Mouse (Mus musculus): ENCODE results near the gene Ppp1cb.

Gene Ppp1cb

DNA sequence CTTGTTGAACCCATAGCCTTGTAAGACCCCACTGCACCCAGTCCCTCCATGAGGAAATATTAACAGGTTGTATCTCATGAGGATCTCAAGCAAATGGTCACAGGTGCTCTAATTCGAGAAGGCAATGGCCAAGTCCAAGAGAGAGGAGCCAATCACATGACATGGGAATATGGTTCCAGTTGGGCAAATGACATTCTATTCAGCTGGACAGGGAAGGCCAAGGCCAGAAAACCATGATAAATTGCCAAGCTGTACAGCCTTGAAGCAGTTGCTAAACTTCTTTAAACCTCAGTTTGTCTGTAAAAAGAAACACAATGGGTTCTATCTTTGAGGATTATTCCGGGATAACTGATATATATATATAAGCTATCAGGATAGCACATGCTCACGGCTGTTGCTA lies 14.7 kb upstream of the Ppp1cb start:
- DNase-seq (ENCODE audit: low read depth, low spot score) = no peak

DNA sequence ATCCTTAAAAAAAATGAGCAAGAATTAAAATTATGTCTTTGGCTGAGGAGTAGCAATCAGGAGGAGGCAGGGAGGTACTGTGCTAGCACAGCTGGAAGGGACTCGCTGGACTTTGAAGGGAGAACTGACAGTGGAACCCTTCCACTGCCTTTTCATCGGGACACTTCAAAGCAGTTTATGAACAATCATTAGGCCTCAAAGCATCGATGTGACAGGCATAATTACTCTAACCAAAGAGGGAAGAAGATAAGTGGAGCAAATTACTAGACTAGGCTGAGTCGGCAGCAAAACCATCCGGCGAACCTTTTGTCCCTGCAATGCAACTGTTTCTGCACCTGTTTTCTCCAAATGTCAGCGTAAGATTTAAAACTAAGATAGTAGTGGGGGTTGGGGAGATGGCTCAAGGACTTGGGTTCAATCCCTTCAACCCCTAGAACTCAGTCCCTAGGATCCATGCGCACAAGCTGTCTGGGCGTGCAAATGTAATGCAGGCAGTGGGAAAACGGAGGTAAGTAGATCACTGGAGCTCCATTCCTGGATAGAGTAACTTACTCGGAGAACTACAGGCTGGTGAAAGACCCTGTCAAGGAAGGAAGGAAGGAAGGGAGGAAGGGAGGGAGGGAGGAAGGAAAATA lies 13.2 kb upstream of the Ppp1cb start:
- no peak for DNase-seq (ENCODE audit: low read depth, low spot score)

DNA sequence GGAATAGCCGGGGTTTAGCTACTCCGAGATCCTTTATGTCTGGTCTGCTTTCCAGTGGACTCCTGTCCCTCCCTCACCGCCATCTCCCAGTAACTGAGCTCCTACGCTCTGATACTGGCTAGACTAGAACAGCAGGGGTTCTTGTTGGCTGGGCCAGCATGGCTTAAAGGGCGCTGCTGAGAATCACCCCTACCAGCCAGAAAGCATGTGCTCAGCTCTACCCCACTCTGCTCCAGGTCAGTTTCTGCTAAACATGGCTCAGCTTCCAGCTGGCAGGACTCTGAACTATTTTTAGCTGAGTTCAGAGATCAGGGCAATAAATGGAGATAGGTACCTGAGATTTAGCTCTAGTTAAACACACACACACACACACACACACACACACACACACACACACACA lies 12.2 kb upstream of the Ppp1cb start:
- DNase-seq (ENCODE audit: low read depth, low spot score) = no peak

DNA sequence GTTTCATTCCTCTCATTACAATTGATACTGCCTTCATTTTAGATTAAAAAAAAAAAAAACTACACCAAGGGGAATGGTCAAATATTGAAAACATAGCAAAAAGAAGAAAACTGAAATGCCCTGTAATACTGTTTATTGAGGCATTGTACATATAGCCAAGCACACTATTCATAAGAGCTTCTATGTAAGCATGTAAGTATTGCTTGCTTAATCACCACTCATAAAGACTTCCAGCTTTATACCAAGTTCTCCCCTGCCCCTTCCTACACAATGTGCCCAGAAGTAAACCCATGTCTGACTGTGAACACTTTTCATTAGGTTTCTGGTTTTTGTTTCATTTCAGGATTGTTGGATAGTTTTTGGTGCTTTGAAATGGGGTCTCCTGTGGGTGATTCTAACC lies 11.8 kb upstream of the Ppp1cb start:
- DNase-seq (ENCODE audit: low read depth, low spot score) = no peak

DNA sequence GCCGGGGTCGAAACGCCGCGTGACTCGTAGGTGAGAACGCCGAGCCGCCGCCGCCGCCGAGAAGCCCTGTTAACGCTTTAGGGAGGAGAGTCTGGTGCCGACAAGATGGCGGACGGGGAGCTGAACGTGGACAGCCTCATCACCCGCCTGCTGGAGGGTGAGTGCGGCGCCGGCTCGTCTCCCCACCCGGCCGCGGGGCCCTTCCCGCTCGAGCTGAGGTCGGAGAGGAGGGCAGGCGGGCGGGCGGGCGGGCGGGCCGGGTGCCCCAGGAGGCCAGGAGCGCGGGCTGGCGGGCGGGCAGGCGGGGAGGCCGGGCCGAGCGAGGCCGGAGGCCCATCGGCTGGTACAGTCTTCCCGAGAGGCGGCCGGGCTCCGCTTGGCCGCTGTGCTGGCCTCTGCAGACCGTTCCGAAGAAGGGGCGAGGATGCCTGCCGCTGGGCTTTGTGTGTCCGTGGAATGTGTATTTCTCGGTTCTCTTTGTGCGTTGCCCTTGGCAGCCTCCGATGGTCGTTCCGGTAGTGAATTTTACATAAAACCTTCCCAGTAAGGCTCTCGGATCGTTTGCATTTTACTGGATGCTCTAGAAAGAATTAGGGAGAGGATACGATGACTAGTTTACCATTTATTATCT lies 723 bp downstream of the Ppp1cb start:
- no peak for DNase-seq (ENCODE audit: low read depth, low spot score)

DNA sequence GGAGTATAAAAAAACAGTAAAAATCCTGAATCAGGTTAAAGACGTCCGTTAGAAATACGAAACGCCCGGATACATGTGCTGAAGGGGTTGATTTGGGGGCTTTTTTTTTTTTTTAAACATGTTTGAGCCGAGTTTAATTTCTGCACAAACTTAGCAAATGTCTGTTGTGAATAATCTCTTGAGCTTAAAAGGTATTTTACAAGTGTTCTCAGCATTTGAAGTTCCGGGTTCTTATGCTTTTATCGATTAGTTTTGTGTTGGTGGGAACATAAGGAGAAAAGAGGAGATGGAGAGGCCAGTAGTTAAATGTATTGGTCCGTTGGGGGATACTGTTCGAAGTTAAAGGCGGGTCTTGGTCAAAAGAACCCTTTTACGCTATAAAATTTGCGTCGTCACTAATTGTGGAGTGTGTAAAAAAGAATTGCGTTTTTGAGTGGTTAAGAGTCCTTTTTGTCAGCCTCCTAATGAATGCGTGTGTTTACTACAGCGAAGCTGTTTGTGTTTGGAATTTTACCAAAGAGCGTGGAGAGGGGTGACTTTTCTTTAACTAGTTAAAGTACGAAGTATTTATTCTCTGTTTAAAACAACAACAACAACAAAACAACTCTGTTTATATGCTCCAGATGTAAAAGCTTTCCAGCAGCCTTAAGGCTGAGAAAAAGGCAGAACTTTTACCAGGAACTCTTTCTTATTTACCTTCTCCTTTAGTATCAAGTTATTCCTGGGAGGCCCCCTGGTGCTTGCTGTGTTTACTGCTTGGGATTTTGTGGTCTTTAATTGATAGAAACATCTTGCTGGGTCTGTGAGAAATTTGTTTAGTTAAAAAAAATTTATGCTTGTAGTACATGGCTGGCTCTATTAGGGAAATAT lies 1.5 kb downstream of the Ppp1cb start:
- DNase-seq (ENCODE audit: low read depth, low spot score) = no peak

DNA sequence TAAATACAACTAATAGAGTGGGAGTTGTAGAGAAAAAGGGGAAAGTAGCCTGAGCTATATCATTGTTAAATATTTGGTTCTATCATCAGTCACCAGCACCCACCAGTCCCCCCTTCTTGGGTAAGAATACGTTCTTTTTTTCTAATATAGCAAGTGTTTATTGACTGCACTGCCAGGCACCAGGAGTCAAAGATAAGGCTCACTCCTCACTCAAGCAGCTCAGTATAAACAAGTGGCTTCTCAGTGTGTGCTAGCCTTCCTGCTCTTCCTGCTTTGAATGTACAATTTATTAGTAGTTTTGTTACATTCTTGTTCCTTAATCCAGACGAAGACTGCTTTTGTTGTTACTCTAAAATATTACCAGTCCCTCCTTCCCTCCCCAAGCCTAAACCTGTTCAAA lies 2.3 kb downstream of the Ppp1cb start:
- no peak for DNase-seq (ENCODE audit: low read depth, low spot score)

DNA sequence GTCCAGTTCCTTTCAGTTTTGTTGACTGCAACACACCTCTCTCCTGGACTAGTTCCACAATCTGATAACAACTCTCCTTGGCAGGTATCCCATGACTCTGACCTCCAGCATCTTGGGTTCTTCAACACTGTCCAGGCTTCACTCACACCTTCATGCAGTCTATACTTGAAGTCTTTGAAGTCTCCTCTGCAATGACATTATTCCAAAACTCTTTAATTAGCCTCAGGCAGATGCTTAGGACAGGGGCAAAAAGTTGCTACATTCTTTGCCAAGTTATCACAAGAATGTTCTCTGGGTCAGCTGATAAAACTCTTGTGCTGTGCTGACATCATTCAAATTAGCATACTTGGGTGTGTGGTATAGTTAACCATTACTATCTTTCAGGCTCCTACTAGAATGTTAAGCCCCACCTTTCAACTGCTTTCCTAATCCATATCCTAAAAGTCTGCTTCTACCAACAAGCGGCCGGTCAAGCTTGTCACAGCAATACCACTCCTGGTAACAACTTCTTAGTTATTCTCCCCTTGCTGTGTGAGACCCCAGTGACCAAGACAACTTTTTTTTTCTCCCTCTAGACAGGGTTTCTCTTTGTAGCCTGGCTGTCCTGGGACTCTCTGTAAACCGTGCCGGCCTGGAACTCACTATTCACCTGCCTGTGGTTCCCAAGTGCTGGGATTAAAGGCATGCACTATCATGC lies 13.8 kb downstream of the Ppp1cb start:
- no peak for DNase-seq (ENCODE audit: low read depth, low spot score)

DNA sequence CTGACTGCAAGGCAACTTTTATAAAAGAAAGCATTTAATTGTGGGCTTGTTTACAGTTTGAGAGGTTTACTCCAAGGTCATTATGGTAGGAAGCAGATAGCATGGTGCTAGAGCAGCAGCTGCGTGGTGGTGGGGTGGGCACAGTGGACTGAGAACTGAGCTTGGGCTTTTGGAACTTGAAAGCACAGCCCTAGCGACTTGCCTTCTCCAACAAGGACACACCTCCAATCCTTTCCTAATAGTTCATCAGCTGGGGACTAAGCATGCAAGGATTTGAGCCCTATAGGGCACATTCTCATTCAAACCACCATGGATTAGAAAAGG lies 14.3 kb downstream of the Ppp1cb start:
- no peak for DNase-seq (ENCODE audit: low read depth, low spot score)

DNA sequence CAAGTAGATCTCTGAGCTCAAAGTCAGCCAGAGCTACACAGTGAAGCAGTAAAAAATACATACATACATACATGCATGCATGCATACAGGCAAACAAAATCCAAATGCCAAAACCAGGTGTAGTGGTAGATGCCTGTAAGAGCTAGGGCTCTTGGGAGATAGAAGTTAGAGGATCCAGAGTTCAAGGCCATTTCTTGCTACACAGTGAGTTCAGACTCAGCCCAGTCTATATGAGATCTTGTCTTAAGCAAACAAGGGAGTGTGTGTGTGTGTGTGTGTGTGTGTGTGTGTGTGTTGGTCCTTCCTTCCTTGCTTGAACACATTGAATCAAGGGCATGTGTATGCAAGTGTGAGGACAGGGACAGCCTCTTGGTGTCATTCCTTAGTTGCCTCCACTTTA lies 17.9 kb downstream of the Ppp1cb start:
- no peak for DNase-seq (ENCODE audit: low read depth, low spot score)

DNA sequence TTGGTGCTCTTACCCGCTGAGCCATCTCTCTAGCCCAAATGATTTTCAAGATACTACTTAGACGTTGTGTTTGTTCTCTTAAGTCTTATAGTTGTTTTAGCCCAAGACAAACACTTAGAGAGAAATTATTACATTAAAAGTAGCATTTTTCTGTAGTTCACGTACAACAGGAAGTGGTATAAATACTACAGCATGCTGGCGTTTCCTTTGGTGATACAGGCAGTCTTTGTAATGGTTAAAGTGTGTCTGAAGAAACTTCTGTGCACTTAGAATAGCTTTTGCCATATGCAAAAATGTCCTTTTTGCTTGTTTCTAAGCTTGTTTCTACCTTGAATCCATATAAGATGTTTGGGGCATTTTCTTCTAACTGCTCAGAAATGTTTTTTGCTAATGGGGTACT lies 20.3 kb downstream of the Ppp1cb start:
- DNase-seq (ENCODE audit: low read depth, low spot score) = no peak

DNA sequence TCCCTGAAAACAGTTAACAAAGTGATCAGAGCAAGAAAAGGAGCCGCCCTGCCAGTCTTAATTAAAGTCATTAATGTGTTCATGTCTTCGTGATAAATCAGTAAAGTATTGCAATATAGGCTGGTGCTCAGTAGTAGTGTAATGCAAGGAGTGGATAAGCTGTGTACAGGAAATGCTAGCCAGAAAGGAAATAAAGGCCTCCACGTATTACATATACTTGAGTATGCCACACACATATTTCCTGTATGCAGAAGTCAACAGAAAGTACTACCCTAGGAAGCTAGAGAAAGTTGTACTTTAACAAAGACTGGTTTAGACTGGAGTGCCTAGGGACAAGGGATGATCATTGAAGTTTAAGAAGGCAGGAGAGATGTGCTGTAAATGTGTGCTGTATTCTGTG lies 26.8 kb downstream of the Ppp1cb start:
- DNase-seq (ENCODE audit: low read depth, low spot score) = no peak

DNA sequence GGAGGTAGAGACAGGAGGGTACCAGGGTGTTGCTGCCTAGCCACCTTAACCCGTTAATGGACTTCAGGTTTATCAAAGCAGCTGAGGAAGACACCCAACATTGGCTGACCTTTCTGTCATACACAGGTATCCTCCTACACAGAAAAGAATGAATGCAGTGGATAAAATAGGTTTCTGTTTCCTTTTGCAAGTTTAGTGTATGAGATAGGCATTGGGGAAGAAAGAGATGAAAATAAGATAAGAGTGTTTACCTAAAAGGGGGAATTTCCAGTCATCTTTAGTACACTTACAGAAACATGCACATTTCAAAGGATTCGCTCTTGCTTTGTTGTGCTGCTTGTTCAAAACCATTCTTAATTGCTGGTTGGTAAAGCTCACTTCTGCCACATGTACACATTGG lies 29.4 kb downstream of the Ppp1cb start:
- no peak for DNase-seq (ENCODE audit: low read depth, low spot score)

DNA sequence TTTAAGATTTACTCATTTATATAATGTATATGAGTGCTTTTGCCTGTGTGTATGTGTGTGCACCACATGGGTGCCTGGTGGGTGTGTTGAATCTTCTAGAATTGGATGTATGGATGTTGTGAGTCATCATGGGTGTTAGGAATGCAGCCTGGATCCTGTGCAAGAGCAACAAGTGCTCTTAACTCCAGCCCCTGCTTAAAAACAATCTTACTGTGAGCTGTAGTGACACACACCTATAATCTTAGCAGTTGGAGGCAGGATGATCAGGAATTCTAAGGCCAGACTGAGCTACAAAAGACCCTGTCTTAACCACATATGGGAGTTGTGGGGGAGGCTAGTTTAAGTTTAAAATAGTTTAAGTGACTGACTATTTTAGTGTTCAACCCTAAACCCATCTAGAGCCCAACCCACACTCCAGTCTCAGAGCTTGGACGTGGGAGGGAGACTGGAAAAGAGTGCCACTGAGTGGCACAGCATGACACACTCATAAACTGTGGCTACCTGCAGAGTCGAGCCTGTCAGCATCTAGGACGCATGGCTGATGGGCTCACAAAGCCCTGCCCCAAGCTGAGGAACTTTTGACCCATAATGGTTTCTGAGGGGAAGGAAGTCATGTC lies 35.5 kb downstream of the Ppp1cb start:
- DNase-seq (ENCODE audit: low read depth, low spot score) = no peak

DNA sequence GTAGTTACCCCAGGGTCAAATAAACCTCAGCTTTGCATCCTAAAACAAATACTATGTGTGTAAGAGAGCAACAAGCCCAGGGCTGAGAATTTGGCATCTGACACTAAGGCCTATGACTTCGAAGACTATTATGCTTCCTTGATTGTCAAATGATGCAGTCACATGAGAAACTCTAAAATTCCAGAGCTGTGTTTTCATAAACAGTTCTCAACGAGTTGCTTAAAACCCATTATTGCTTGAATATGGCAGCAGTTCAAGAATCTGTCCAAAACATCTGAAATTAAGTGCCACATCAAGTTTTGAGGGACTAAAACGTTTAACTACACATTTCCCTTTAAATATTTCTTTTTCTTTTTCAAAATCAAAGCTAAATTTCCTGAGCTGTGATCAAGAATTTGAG lies 50.1 kb downstream of the Ppp1cb start:
- DNase-seq (ENCODE audit: low read depth, low spot score) = no peak

DNA sequence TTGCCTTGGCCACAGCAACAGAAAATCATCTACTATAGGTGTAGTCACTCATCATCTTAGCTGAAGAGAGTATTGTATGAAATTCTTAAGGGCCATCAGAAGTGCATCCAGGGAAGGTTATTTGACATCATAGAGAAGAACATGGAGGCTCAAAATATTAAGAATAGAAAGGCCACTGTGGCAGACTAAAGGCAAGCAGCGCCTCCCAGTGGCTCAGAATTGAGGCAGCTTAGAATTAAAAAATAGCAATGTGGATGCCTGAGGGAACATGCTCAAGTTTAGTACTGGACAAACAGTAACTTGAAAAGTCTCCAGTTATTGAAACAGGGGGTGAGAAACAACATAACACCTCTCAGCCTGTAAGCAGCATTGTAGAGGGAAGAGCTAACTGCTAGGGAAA lies 61.7 kb downstream of the Ppp1cb start:
- DNase-seq (ENCODE audit: low read depth, low spot score) = no peak

DNA sequence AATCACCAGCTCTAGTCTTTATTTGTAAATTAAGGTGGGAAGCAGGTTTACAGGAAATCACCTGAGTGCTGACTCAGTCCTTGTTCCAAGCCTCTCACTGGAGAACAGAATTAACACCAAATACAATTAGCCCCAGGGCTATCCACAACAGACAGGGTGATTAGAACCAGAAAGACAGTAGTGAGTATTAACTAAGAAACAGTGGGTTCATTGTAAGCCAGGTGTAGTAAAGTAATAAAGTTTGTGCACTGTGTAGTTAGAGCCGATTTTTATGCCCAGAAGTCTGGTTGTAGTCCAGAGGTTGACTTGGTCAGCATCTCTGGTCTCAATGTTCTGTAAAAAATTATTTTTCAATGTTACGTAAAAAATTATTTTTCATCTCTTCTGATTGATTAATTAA lies 90.8 kb downstream of the Ppp1cb start:
- DNase-seq (ENCODE audit: low read depth, low spot score) = no peak

DNA sequence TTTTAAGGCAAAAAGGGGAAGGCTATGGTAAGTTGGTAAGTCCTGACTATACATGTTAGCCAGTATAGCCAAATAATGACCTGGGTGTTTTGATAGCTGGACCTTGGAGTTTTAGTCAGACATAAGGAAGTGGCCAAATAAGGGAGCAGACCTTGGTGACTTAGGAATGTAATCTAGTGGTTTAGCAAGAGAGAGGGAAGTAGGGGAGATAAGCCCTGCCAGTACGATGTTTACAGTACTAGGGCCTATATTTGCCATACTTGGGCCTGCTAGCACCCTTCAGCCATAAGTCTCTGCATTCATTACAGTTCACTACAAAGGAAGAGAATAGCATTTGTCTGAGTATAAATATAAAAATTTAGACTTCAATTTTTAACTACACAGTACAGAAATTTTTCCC lies 106.1 kb downstream of the Ppp1cb start:
- DNase-seq (ENCODE audit: low read depth, low spot score) = no peak

Measured in retina, adult 2 months (tissue).